Mouse (Mus musculus): ENCODE results near the gene Ap5b1. TPM values are rescaled to one million over a fixed set of nuclear protein-coding genes. Genes with fewer than 3 reads are reported as not detected.

The Ap5b1 gene
- polyA plus RNA-seq, 1 experiment from 2014 or later: 3.1 TPM

DNA sequence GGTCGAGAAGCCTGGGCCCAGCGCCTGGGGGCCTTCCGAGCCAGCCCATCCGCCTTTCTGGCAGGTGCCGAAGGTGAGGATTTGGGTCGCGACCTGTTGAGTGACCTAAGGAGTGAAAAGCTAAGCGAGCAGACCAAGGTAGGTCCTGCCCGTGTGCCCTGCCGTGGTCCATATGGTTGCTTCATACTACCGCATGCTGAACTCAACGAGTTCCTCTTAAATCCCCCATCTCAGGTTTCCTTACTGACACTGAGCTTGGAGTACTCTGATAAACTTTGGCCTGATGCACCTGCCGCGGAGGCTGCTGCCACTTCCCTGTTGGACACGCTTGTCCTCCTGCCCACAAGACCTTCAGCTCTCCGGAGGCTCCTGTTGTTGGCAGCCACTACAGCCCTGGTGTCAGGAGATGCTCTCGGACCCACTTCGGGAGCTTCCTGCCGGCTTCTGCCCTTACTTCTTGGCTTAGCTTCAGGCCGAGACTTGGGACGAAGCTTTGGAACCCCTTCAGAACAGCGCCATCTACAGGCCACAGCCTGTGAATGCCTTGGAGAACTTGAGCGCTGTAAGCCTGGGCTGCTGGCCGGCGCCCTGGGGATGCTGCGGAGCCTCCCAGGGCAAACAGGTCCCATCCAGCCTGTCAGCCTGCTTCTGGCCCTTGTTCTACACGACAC lies 780 bp downstream of the Ap5b1 start:
- Histone ChIP-seq H3K36me3 (0 out of 2 replicates have a peak, but pooled peaks cover 7% of the 10 kb centered on the region), H3K9me3 (no peaks in the 10 kb centered on the region), H3K9ac (peak overlapping the region; percentile 77), H3K4me2 (peak overlapping the region; percentile 95), H3K4me3 (peak overlapping the region; percentile 62), H3K4me1 (peaks cover 21% of the 10 kb centered on the region), H3K27ac (peak overlapping the region; percentile 86), H3K27me3 (peaks cover 38% of the 10 kb centered on the region)
- 8% methylated on average over 27 of the region's 27 CpGs for WGBS
- no peak for ATAC-seq (ENCODE audit: insufficient number of reproducible peaks, insufficient read depth, low FRiP score, low TSS enrichment, low read depth)

DNA sequence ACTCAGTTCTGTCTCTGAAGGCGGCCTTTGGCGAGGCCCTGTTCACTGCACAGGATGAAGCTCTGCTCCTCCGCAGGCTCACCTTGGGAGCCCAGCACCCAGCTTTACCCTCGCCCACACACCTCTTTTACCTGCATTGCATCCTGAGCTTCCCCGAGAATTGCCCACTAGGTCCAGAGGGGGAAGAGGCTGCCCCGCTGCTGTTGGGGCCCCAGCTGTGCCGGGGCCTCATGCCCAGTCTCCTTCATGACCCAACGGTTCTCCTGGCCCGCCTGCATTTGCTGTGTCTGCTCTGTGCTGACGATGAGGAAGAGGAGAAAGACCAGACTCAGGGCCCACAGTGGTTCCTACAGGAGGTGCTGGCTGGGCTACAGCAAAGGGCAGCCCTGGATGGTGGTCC lies 1.7 kb downstream of the Ap5b1 start:
- no peak overlapping the region for H3K27ac ChIP-seq
- no peak overlapping the region for H3K9ac ChIP-seq
- no peaks in the 10 kb centered on the region for H3K9me3 ChIP-seq
- H3K4me2 ChIP-seq: no peak overlapping the region
- H3K36me3 ChIP-seq: 0 out of 2 replicates have a peak, but pooled peaks cover 7% of the 10 kb centered on the region
- WGBS: 89% methylated on average over 10 of the region's 10 CpGs
- H3K4me1 ChIP-seq: peaks cover 21% of the 10 kb centered on the region
- ATAC-seq (ENCODE audit: insufficient number of reproducible peaks, insufficient read depth, low FRiP score, low TSS enrichment, low read depth): no peak
- peaks cover 29% of the 10 kb centered on the region for H3K27me3 ChIP-seq
- no peak overlapping the region for H3K4me3 ChIP-seq

DNA sequence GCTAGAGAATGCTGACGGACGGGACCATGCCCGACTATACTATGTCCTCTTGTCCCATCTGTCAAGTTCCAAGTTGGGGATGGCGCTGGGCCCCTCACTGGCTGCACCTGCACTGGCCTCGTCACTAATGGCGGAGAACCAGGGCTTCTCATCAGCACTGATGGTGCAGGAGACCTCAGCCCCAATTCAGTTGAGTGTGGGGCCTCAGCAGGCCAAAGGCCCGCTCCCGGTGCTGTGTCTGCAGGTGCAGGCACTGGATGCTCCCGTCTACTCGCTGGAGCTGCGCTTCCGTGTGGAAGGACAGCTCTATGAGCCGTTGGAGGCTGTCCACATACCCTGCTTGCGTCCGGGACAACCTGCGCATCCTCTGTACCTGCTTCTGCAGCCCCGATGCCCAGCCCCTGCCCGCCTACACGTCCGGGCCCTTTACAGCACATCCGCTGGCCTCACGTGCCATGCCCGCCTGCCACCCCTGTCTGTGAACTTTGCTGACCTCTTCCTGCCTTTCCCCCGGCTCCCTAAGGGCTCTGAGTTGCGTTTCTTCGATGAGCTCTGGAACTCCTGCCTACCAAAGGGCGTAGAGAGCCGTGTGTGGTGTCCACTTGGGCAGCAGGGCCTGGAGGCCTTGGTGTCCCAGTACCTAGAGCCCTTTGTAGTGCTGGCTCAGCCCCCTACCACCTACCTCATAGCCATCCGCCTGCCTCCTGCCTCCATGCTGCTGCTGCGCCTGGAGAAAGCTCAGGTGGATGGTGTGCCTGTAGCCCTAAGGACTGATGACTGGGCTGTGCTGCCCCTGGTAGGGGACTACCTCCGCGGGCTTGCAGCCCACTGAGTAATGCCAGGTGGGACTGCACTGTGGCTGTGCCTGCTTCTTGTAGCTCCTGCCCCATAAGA lies 2.8 kb downstream of the Ap5b1 start:
- Histone ChIP-seq H3K4me1 (peaks cover 21% of the 10 kb centered on the region), H3K4me2 (no peak overlapping the region), H3K9ac (0 out of 2 replicates have a peak overlapping the region, but pooled peaks have one; percentile 27), H3K9me3 (no peaks in the 10 kb centered on the region), H3K4me3 (no peak overlapping the region), H3K27ac (no peak overlapping the region), H3K27me3 (peaks cover 21% of the 10 kb centered on the region), H3K36me3 (0 out of 2 replicates have a peak, but pooled peaks cover 7% of the 10 kb centered on the region)
- 87% methylated on average over 32 of the region's 32 CpGs for WGBS
- no peak for ATAC-seq (ENCODE audit: insufficient number of reproducible peaks, insufficient read depth, low FRiP score, low TSS enrichment, low read depth)

DNA sequence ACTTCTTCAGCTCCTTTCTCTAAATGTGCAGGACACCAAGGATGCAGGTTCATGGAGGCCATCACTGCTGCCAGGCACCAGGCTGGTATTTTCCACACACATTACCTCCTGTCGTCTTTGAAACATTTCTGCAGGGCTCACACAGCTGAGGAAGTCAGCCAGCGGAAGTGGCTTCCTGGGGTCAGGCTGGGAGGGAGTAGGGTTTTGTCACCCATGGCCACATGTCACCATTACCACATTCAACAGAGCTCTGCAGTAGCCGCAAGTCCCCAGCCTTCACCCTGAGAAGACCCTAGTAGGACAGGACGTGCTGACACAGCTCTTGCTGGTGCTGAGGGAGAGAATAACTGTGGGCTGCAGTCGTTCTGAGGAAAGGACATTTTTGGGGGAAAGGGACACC lies 4.0 kb downstream of the Ap5b1 start:
- H3K4me2 ChIP-seq: no peak overlapping the region
- 0 out of 2 replicates have a peak, but pooled peaks cover 7% of the 10 kb centered on the region for H3K36me3 ChIP-seq
- peaks cover 19% of the 10 kb centered on the region for H3K4me1 ChIP-seq
- ATAC-seq (ENCODE audit: insufficient number of reproducible peaks, insufficient read depth, low FRiP score, low TSS enrichment, low read depth): no peak
- 69% methylated on average over 5 of the region's 5 CpGs for WGBS
- H3K4me3 ChIP-seq: no peak overlapping the region
- H3K27ac ChIP-seq: no peak overlapping the region
- H3K9ac ChIP-seq: no peak overlapping the region
- H3K27me3 ChIP-seq: peaks cover 8% of the 10 kb centered on the region
- H3K9me3 ChIP-seq: no peaks in the 10 kb centered on the region

DNA sequence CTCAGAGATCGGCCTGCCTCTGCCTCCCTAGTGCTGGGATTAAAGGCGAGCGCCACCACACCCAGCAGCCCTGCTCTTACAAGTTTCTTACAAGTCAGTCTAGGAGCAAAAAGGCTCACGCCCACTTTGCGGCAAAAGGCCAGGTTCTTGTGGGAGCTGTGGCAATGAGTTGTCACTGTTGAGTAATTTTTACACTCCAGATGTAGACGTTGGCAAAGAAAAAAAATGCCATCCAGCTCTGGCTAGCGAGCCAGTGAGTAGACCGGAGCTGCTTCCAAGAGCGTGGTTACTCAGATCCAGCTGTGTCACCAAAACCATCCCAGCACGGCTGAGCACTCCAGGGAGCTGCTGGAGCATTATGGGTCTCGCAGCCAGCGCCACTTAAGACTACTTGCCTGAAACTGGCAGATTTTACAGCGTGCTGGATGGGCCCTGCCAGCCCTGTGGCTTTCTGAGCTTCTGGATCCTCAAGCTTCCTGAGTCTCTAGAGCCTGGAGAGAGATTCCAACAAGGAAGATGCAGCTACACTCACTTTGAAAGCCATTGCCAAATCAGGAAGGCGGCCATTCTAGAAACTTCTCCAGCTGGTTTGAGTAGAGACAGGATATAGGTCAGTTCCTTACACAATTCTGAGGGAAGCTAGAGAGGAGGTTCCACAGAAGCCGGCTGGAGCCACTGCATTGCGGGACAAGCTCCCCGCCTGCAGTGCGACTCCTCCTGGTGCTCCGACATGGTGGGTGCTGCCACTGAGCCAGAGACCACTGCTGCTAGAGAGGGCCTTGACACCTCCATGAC lies 4.7 kb downstream of the Ap5b1 start:
- 0 out of 2 replicates have a peak, but pooled peaks cover 7% of the 10 kb centered on the region for H3K36me3 ChIP-seq
- 80% methylated on average over 19 of the region's 19 CpGs for WGBS
- no peak overlapping the region for H3K4me2 ChIP-seq
- H3K27ac ChIP-seq: no peak overlapping the region
- H3K27me3 ChIP-seq: 0 out of 2 replicates have a peak, but pooled peaks cover 6% of the 10 kb centered on the region
- H3K9ac ChIP-seq: no peak overlapping the region
- no peaks in the 10 kb centered on the region for H3K9me3 ChIP-seq
- no peak for ATAC-seq (ENCODE audit: insufficient number of reproducible peaks, insufficient read depth, low FRiP score, low TSS enrichment, low read depth)
- H3K4me1 ChIP-seq: peaks cover 13% of the 10 kb centered on the region
- no peak overlapping the region for H3K4me3 ChIP-seq

DNA sequence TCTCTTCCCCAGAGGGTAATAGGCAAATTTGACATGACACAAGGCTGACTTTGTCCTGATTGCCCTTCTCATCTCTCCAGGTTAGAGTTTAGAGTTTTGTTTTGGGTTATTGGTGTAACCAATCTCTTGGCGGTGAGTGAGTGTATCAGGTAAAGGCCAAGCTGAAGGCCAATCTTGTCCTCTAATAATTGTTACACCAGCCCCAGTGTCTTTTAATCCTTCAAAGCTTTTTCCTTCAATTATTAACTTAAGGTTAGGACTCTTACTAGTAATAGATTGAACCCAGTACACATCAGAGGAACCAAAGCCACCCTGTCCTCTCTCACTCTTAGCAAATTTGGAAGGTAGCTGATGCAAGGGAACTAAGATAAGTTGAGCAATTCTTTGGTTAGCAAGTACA lies 7.5 kb downstream of the Ap5b1 start:
- Histone ChIP-seq H3K9ac (no peak overlapping the region), H3K9me3 (no peaks in the 10 kb centered on the region), H3K4me3 (no peak overlapping the region), H3K27me3 (no peaks in the 10 kb centered on the region), H3K4me1 (no peaks in the 10 kb centered on the region), H3K27ac (no peak overlapping the region), H3K36me3 (0 out of 2 replicates have a peak, but pooled peaks cover under 1% of the 10 kb centered on the region), H3K4me2 (no peak overlapping the region)
- ATAC-seq (ENCODE audit: insufficient number of reproducible peaks, insufficient read depth, low FRiP score, low TSS enrichment, low read depth): no peak
- WGBS: 92% methylated on average over 1 of the region's 1 CpGs

DNA sequence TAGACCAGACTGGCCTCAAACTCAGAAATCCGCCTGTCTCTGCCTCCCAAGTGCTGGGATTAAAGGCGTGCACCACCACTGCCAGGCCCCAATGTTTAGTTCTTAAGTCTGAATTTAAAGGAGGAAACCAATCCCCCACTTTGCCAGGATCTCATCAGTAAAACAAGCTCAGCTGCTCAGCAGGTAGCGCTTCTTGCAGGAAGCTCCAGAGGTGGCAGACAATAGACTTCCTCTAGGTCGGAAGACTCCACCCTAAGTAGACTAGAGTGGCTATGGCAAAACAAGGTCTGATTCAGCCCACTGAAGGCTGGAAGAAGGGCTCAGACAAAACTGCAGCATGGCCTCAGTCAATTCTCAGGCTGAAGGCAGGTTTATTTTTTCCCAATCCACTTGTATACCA lies 12.1 kb downstream of the Ap5b1 start:
- no peaks in the 10 kb centered on the region for H3K36me3 ChIP-seq
- no peak for ATAC-seq (ENCODE audit: insufficient number of reproducible peaks, insufficient read depth, low FRiP score, low TSS enrichment, low read depth)
- H3K4me3 ChIP-seq: no peak overlapping the region
- H3K9ac ChIP-seq: no peak overlapping the region
- H3K4me1 ChIP-seq: no peaks in the 10 kb centered on the region
- 75% methylated on average over 4 of the region's 4 CpGs for WGBS
- H3K27ac ChIP-seq: no peak overlapping the region
- H3K27me3 ChIP-seq: no peaks in the 10 kb centered on the region
- H3K4me2 ChIP-seq: no peak overlapping the region
- no peaks in the 10 kb centered on the region for H3K9me3 ChIP-seq

DNA sequence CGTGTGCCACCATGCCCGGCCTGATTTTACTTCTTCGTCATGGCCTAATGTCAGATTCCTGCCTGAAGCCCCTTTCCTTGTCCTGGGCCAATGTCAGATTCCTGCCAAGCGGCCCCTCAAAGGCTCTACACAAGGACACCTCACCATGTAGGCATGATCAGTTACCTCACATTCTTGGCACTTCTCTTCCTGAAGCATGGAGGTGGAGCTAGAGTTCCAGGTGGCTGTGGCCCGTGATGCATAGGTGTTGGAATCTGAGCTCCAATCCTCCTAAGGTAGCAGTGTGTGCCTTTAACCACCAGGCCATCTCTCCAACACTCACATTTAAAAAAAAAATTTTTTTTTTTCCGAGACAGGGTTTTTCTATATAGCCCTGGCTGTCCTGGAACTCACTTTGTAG lies 13.0 kb downstream of the Ap5b1 start:
- Histone ChIP-seq H3K36me3 (no peaks in the 10 kb centered on the region), H3K4me2 (no peak overlapping the region), H3K9me3 (no peaks in the 10 kb centered on the region), H3K4me1 (no peaks in the 10 kb centered on the region), H3K4me3 (no peak overlapping the region), H3K27ac (no peak overlapping the region), H3K9ac (no peak overlapping the region), H3K27me3 (no peaks in the 10 kb centered on the region)
- 85% methylated on average over 6 of the region's 6 CpGs for WGBS
- ATAC-seq (ENCODE audit: insufficient number of reproducible peaks, insufficient read depth, low FRiP score, low TSS enrichment, low read depth): no peak

DNA sequence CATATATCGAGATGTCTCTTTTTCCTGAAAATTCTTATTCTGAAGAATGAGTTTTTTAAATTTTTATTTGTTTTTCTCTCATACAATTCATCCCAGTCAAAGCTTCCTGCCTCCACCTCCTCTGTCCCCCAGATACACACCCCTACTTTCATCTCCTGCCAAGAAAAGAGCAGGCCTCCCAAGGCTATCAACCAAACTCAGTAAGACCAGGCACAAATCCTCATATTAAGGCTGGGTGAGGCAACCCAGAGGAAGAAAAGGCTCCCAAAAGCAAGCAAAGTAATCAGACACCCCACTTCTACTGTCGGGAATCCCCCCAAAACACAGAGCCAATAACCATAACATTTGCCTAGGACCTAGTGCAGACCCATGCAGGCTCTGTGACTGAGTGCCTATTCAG lies 14.2 kb downstream of the Ap5b1 start:
- H3K4me2 ChIP-seq: no peak overlapping the region
- 74% methylated on average over 2 of the region's 2 CpGs for WGBS
- no peak for ATAC-seq (ENCODE audit: insufficient number of reproducible peaks, insufficient read depth, low FRiP score, low TSS enrichment, low read depth)
- no peak overlapping the region for H3K27ac ChIP-seq
- H3K27me3 ChIP-seq: no peaks in the 10 kb centered on the region
- no peaks in the 10 kb centered on the region for H3K36me3 ChIP-seq
- no peak overlapping the region for H3K9ac ChIP-seq
- H3K4me1 ChIP-seq: no peaks in the 10 kb centered on the region
- H3K4me3 ChIP-seq: no peak overlapping the region
- H3K9me3 ChIP-seq: no peaks in the 10 kb centered on the region

DNA sequence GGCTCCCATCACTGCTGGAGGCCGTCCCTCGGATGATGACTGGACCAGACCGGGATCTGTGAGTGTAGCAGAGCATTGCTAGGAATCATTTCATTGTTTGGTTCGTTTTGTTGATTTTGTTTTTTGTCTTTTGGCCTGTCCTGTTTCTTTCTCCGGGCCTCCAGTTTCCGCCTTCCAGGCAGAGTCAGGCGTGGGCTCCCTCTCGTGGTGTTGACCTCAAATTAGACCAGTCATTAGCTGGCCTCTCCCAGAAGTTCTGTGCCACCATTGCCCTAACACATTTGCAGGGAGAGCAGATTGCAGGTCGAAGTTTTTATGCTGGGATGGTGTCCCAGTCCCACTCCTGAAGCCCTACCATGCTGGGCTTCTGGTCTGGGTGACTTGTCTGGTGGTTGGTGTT lies 21.3 kb downstream of the Ap5b1 start:
- no peak overlapping the region for H3K4me2 ChIP-seq
- no peaks in the 10 kb centered on the region for H3K36me3 ChIP-seq
- no peaks in the 10 kb centered on the region for H3K27me3 ChIP-seq
- no peaks in the 10 kb centered on the region for H3K9me3 ChIP-seq
- H3K27ac ChIP-seq: no peak overlapping the region
- 77% methylated on average over 9 of the region's 9 CpGs for WGBS
- no peak overlapping the region for H3K9ac ChIP-seq
- no peak for ATAC-seq (ENCODE audit: insufficient number of reproducible peaks, insufficient read depth, low FRiP score, low TSS enrichment, low read depth)
- no peaks in the 10 kb centered on the region for H3K4me1 ChIP-seq
- no peak overlapping the region for H3K4me3 ChIP-seq

DNA sequence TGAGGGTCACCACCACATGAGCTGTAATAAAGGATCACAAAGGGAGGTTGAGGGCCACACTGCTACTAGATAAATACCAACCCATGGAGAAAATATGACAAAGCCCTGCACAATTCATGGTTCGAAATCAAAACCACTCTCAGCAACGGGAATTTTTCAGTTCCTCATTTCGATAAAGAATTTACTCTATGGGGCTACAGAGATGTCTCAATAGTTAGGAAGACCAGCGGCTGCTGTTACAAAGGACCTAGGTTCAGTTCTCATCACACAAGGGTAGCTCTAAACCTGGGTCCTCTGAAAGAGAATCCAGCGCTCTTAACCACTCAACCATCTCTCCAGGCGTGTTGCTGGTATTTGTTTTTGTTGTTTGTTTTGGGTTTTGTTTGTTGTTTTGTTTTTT lies 24.1 kb downstream of the Ap5b1 start:
- Histone ChIP-seq H3K9me3 (no peaks in the 10 kb centered on the region), H3K4me1 (no peaks in the 10 kb centered on the region), H3K9ac (no peak overlapping the region), H3K27me3 (no peaks in the 10 kb centered on the region), H3K36me3 (no peaks in the 10 kb centered on the region), H3K4me3 (no peak overlapping the region), H3K27ac (no peak overlapping the region), H3K4me2 (no peak overlapping the region)
- WGBS: 88% methylated on average over 6 of the region's 6 CpGs
- ATAC-seq (ENCODE audit: insufficient number of reproducible peaks, insufficient read depth, low FRiP score, low TSS enrichment, low read depth): no peak

Data from embryonic facial prominence, embryonic 13.5 days (tissue).